Mouse (Mus musculus) forebrain, embryonic 12.5 days (tissue): Measurements from ENCODE around the gene Armc7. TPM values are rescaled to one million over a fixed set of nuclear protein-coding genes. Genes with fewer than 3 reads are reported as not detected.
"Not testable (repeated sequence)": the region's sequence is repeated elsewhere in the genome, so short reads cannot be mapped to it uniquely, and the experiment has no call there.

Experiments used
- ATAC-seq: fragments of 200-750 bp; cut with Nextera tagmentation; 2 replicates; pipeline ENCODE4 v1.8.0; 2017; ENCODE audit warnings: moderate TSS enrichment; ENCODE audit not compliant: low FRiP score
- H3K27ac ChIP-seq: fragments of 300-500 bp; sonication (generic); 2 replicates; pipeline ENCODE4 v1.5.1; 2016; ENCODE audit warnings: mild to moderate bottlenecking
- H3K27me3 ChIP-seq: fragments of 300-500 bp; sonication (generic); 2 replicates; pipeline ENCODE4 v1.6.1; 2016; ENCODE audit warnings: mild to moderate bottlenecking
- H3K36me3 ChIP-seq: fragments of 300-500 bp; sonication (generic); replicated peaks from 2 replicates; pipeline ENCODE4 v1.6.1; 2016; ENCODE audit warnings: mild to moderate bottlenecking
- H3K4me1 ChIP-seq: fragments of 300-500 bp; sonication (generic); 2 replicates; pipeline ENCODE4 v1.6.1; 2016
- H3K4me2 ChIP-seq: fragments of 300-500 bp; sonication (generic); 2 replicates; pipeline ENCODE4 v1.6.1; 2016; ENCODE audit warnings: mild to moderate bottlenecking, moderate library complexity
- H3K4me3 ChIP-seq: fragments of 300-500 bp; sonication (generic); replicated peaks from 2 replicates; pipeline ENCODE4 v1.5.1; 2016; ENCODE audit warnings: mild to moderate bottlenecking
- H3K9ac ChIP-seq: fragments of 300-500 bp; sonication (generic); 2 replicates; pipeline ENCODE4 v1.6.1; 2016; ENCODE audit warnings: mild to moderate bottlenecking
- H3K9me3 ChIP-seq: fragments of 300-500 bp; sonication (generic); 2 replicates; pipeline ENCODE4 v1.6.1; 2016
- WGBS: fragments of 180-500 bp; shearing (Covaris S2); methylation state at CpG from one replicate; pipeline ENCODE4 v1.1.7; 2016; 5-methylcytosine and 5-hydroxymethylcytosine counted together
- polyA plus RNA-seq: library from polyadenylated mRNA; unstranded; fragments of >200 nt; fragmentation: Nextera tagmentation; extraction: Ambion mirVana; gene quantifications from 2 replicates; pipeline ENCODE4 v1.2.1, GENCODE M21; 2016

Gene Armc7
- polyA plus RNA-seq, 1 experiment from 2014 or later, result 11.0 TPM

DNA sequence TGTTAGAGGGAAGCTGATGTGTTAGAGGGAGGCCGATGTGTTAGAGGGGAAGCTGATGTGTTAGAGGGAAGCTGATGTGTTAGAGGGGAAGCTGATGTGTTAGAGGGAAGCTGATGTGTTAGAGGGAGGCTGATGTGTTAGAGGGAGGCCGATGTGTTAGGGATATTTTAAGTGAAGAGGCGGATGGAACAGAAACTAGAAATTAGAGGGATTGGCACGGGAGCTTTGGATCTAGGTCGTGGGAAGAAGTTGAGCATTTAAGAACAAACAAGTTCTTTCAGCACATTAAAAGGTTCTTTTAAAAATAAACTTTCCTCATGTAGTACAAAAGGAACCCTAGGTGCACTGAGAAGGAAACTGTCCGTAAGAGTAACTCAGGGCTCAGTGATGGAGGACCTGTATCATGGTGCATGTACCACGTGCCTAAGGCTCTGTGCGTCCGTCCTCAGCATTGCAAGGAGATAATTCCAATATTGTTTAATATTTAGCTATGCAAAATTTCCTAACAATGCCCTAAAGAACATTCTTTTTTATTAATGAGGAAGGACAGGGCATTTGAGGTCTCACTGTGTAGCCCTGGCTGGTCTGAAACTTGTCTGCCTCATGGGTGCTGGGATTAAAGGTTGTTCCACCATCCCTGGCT, 3.0 kb downstream of the Armc7 start:
- Histone ChIP-seq H3K9me3 (no peaks in the 10 kb centered on the region), H3K4me2 (no peak overlapping the region), H3K27me3 (no peaks in the 10 kb centered on the region), H3K4me3 (no peak overlapping the region), H3K36me3 (no peaks in the 10 kb centered on the region), H3K9ac (no peak overlapping the region), H3K4me1 (peaks cover 32% of the 10 kb centered on the region), H3K27ac (no peak overlapping the region)
- WGBS, result 90% methylated on average over 9 of the region's 9 CpGs
- ATAC-seq, result no peak

GRCm38 (mm10) chr11:115481553-115482259, 6.2 kb downstream of the Armc7 start:
- 85% methylated on average over 6 of the region's 6 CpGs for WGBS
- no peak for ATAC-seq
- Histone ChIP-seq H3K9ac (no peak overlapping the region; the same call in 1 of the 2 replicates), H3K27ac (no peak overlapping the region), H3K4me1 (peaks cover 18% of the 10 kb centered on the region), H3K27me3 (no peaks in the 10 kb centered on the region), H3K36me3 (no peaks in the 10 kb centered on the region), H3K4me3 (no peak overlapping the region), H3K4me2 (no peak overlapping the region), H3K9me3 (no peaks in the 10 kb centered on the region)

DNA sequence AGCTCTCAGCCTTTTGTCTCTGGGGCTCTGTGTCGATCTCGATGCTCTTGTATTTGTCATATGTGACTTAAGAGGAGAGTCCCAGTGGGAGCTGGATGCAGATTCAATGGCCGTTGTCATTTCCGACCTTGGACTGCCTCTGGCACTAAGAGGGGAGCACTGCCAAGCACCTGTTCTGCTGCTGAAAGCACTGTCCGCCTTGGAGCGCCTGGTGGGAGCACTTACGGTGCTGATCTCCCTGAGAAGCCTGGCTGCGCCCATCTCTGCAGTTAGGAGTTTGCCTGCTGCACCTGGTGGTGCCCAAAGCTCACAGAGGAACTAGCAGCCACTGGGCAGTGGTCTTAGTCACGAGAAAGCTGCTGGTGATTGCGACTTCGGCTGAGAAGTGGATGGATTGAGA, 7.8 kb downstream of the Armc7 start:
- Histone ChIP-seq H3K4me3 (no peak overlapping the region), H3K9me3 (no peaks in the 10 kb centered on the region), H3K9ac (no peak overlapping the region), H3K36me3 (no peaks in the 10 kb centered on the region), H3K4me1 (peaks cover 10% of the 10 kb centered on the region), H3K27me3 (no peaks in the 10 kb centered on the region), H3K27ac (no peak overlapping the region), H3K4me2 (no peak overlapping the region)
- no peak for ATAC-seq
- 71% methylated on average over 11 of the region's 11 CpGs for WGBS

GRCm38 (mm10) chr11:115483726-115484125, 8.3 kb downstream of the Armc7 start:
- no peaks in the 10 kb centered on the region for H3K27me3 ChIP-seq
- H3K4me3 ChIP-seq, result no peak overlapping the region
- H3K9ac ChIP-seq, result no peak overlapping the region
- H3K36me3 ChIP-seq, result peaks cover 2% of the 10 kb centered on the region; the same call in 1 of the 2 replicates
- H3K4me1 ChIP-seq, result peaks cover 10% of the 10 kb centered on the region
- H3K9me3 ChIP-seq, result no peaks in the 10 kb centered on the region
- no peak overlapping the region for H3K4me2 ChIP-seq
- H3K27ac ChIP-seq, result no peak overlapping the region
- WGBS, result 17% methylated on average over 6 of the region's 6 CpGs
- no peak for ATAC-seq

GRCm38 (mm10) chr11:115485155-115485554, 9.7 kb downstream of the Armc7 start:
- Histone ChIP-seq H3K9me3 (no peaks in the 10 kb centered on the region), H3K27ac (0 out of 2 replicates have a peak overlapping the region, but pooled peaks have one; percentile 38), H3K4me1 (peaks cover 13% of the 10 kb centered on the region), H3K9ac (no peak overlapping the region), H3K4me2 (no peak overlapping the region), H3K27me3 (no peaks in the 10 kb centered on the region), H3K4me3 (no peak overlapping the region), H3K36me3 (peaks cover 16% of the 10 kb centered on the region)
- 29% methylated on average over 12 of the region's 12 CpGs for WGBS
- ATAC-seq, result peak; percentile 41; the same call in 1 of the 2 replicates

GRCm38 (mm10) chr11:115488551-115489104, 13.2 kb downstream of the Armc7 start:
- H3K4me2 ChIP-seq, result no peak overlapping the region
- ATAC-seq, result no peak
- WGBS, result 90% methylated on average over 19 of the region's 19 CpGs
- H3K36me3 ChIP-seq, result peaks cover 16% of the 10 kb centered on the region
- H3K9ac ChIP-seq, result no peak overlapping the region
- H3K9me3 ChIP-seq, result no peaks in the 10 kb centered on the region
- H3K4me3 ChIP-seq, result no peak overlapping the region
- peaks cover 32% of the 10 kb centered on the region for H3K4me1 ChIP-seq
- no peak overlapping the region for H3K27ac ChIP-seq
- no peaks in the 10 kb centered on the region for H3K27me3 ChIP-seq

DNA sequence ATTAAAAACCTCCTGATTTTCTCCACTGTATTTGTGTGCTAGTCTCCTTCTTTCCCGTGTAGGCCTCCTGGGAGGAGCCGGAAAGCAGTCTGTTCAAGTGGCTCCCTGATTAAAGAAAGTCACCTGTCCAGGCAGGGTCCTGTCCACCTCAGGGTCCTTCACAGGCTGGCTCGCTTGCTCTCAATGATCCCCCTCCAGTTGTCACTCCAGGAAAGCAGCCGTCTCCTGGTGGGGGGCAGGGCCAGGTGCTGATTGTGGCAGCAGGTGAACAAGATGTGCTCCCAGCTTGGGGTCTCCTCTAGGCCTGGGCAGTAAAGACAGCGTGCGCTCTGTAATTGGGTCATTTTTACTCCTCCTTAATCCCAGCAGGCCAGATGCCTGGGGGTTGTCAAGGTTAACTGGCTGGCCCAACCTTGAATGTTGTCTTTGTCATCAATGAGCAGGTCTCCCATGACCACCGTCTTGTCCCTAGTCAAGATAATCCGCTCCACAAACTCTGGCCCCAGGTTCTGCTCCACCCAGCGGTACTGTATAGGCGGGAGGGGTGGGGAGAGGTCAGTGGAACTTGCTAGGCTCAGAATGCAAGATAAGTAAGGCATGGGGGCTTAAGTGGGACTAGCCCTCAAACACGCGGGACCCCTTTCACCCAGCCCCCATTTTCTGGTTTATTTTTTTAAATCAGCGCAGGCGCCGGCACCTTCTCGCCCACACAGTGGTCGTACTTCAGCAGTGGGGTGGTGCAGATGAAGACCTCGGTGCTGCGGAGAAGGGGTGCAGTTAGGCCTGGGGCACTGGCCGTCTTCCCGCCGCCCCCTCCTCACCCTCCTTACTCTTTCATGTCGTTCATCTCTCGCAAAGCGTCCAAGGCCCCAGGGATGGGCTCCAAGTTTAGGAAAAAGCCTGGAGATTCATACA, 15.2 kb downstream of the Armc7 start:
- Histone ChIP-seq H3K27me3 (no peaks in the 10 kb centered on the region), H3K36me3 (peaks cover 16% of the 10 kb centered on the region), H3K4me3 (peak overlapping the region; percentile 66), H3K27ac (peak overlapping the region; percentile 84), H3K9me3 (no peaks in the 10 kb centered on the region), H3K9ac (peak overlapping the region; percentile 78), H3K4me1 (peaks cover 23% of the 10 kb centered on the region), H3K4me2 (peak overlapping the region; percentile 77)
- ATAC-seq, result peak; percentile 20
- 28% methylated on average over 25 of the region's 25 CpGs for WGBS

GRCm38 (mm10) chr11:115491356-115492083, 16.1 kb downstream of the Armc7 start, which contains the start of gene Nt5c:
Gene Nt5c, minus strand, starts transcription at chr11:115491862.
- H3K4me1 ChIP-seq, result peaks cover 23% of the 10 kb centered on the region
- no peaks in the 10 kb centered on the region for H3K9me3 ChIP-seq
- no peaks in the 10 kb centered on the region for H3K27me3 ChIP-seq
- under 1% methylated on average over 43 of the region's 43 CpGs for WGBS
- H3K9ac ChIP-seq, result peak within 1 kb of the TSS; percentile 78
- peaks cover 16% of the 10 kb centered on the region for H3K36me3 ChIP-seq
- H3K4me3 ChIP-seq, result peak within 1 kb of the TSS; percentile 66
- peak within 1 kb of the TSS; percentile 77 for H3K4me2 ChIP-seq
- peak; percentile 86 for ATAC-seq
- peak within 1 kb of the TSS; percentile 84 for H3K27ac ChIP-seq

DNA sequence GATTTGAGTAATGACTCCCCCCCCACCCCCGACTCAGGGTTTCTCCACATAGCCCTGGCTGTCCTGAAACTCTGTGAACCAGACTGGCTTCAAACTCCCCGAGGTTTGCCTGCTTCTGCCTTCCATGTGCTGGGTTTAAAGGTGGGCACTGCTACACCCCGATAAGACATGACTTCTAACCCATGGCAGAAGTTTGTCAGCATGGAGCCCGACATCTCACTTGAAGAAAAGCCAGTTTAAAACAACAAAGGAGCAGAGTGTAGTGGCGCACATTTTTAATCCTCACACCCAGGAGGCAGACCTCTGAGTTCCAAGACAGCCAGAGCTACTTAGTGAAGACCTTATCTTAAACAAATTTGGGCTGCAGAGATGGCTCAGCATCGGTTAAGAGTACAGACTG, 16.9 kb downstream of the Armc7 start:
- Histone ChIP-seq H3K27ac (no peak overlapping the region), H3K36me3 (peaks cover 23% of the 10 kb centered on the region), H3K4me3 (peak overlapping the region; percentile 66), H3K27me3 (no peaks in the 10 kb centered on the region), H3K9ac (peak overlapping the region; percentile 78), H3K4me1 (peaks cover 23% of the 10 kb centered on the region), H3K9me3 (no peaks in the 10 kb centered on the region), H3K4me2 (peak overlapping the region; percentile 77)
- no peak for ATAC-seq
- WGBS, result 45% methylated on average over 6 of the region's 6 CpGs

DNA sequence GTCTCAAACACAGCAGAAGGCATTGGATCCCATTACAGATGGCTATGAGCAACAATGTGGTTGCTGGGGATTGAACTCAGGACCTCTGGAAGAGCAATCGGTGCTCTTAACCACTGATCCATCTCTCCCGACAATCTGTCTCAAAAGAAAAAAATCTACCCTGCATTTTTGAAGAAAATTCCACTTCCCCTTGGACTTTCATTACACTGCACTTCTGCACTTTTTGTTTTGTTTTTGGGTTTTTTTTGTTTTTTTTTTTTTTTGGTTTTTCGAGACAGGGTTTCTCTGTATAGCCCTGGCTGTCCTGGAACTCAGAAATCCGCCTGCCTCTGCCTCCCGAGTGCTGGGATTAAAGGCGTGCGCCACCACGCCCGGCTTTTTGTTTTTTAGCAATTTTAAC, 21.1 kb downstream of the Armc7 start:
- not testable (repeated sequence) for H3K4me1 ChIP-seq, H3K4me3 ChIP-seq, ATAC-seq, H3K27ac ChIP-seq, H3K27me3 ChIP-seq, H3K4me2 ChIP-seq, H3K9ac ChIP-seq, H3K9me3 ChIP-seq
- H3K36me3 ChIP-seq, result peaks cover 45% of the 10 kb centered on the region
- 88% methylated on average over 9 of the region's 9 CpGs for WGBS

- 96% methylated on average over 6 of the region's 6 CpGs for WGBS
- ATAC-seq, result no peak
- no peak overlapping the region for H3K27ac ChIP-seq
These were observed 27.2 kb downstream of the Armc7 start for GRCm38 (mm10) chr11:115502636-115503035.

More at GRCm38 (mm10) chr11:115502636-115503035, 27.2 kb downstream of the Armc7 start:
- peaks cover 23% of the 10 kb centered on the region for H3K4me1 ChIP-seq
- no peak overlapping the region for H3K9ac ChIP-seq
- peaks cover 80% of the 10 kb centered on the region for H3K36me3 ChIP-seq
- H3K4me3 ChIP-seq, result no peak overlapping the region
- no peaks in the 10 kb centered on the region for H3K27me3 ChIP-seq
- H3K4me2 ChIP-seq, result no peak overlapping the region
- no peaks in the 10 kb centered on the region for H3K9me3 ChIP-seq
